ENCODE assay signal across 15 mouse cellular contexts in genomic region chr7:37358492-37358891, GRCm38 (mm10).
A peak's percentile ranks its signal among the peaks of the same experiment; 100 is the strongest.
DNase-seq lines count a peak whose midpoint lies in the region; ATAC-seq and TF ChIP-seq lines count a peak whose summit lies in the region.
"Had no signal": no experiment of that assay in that cellular context is flagged by ENCODE, and none has a peak within 500 bp of the region (broad histone marks: within the 10 kb centered on the region; RNA-seq: fewer than 3 reads in every experiment).

No protein-coding gene starts in this region.

- WGBS in intestine, postnatal 0 days = 74% methylated on average over 4 of the region's 4 CpGs
- 73% methylated on average over 4 of the region's 4 CpGs for WGBS in intestine, embryonic 15.5 days
- 66% methylated on average over 4 of the region's 4 CpGs for WGBS in neural tube, embryonic 13.5 days
- WGBS in stomach, postnatal 0 days = 75% methylated on average over 4 of the region's 4 CpGs

- H3K9me3 ChIP-seq in intestine, postnatal 0 days (ENCODE audit: control insufficient read depth) = no peaks in the 10 kb centered on the region
- no peaks in the 10 kb centered on the region for H3K9me3 ChIP-seq in intestine, embryonic 15.5 days
- no peaks in the 10 kb centered on the region for H3K9me3 ChIP-seq in neural tube, embryonic 13.5 days
- H3K9me3 ChIP-seq in stomach, postnatal 0 days (ENCODE audit: control insufficient read depth, low read length) = no peaks in the 10 kb centered on the region
- H3K9me3 ChIP-seq: heart, embryonic 12.5 days; lung, embryonic 15.5 days; midbrain, embryonic 15.5 days had no signal

- TF ChIP-seq POLR2A in brain, embryonic 14.5 days (IDR thresholded peaks at IDR 0.05; ENCODE audit: borderline replicate concordance, extremely low read depth, insufficient read depth, insufficient read length, poor library complexity, severe bottlenecking) = no peak

- H3K27ac ChIP-seq in intestine, postnatal 0 days (ENCODE audit: low read depth, low read length) = no peak overlapping the region
- no peak overlapping the region for H3K27ac ChIP-seq in intestine, embryonic 15.5 days
- peak overlapping the region; percentile 38; the same call in 1 of the 2 replicates for H3K27ac ChIP-seq in neural tube, embryonic 13.5 days (replicated peaks)
- H3K27ac ChIP-seq in stomach, postnatal 0 days (replicated peaks) = no peak overlapping the region
- H3K27ac ChIP-seq: lung, embryonic 15.5 days; midbrain, embryonic 15.5 days had no signal

- no peaks in the 10 kb centered on the region for H3K36me3 ChIP-seq in intestine, postnatal 0 days (ENCODE audit: control insufficient read depth, insufficient read depth)
- H3K36me3 ChIP-seq in intestine, embryonic 15.5 days = no peaks in the 10 kb centered on the region
- no peaks in the 10 kb centered on the region for H3K36me3 ChIP-seq in neural tube, embryonic 13.5 days
- H3K36me3 ChIP-seq in stomach, postnatal 0 days (ENCODE audit: control insufficient read depth, insufficient read depth, low read length) = no peaks in the 10 kb centered on the region
- H3K36me3 ChIP-seq: G1E; heart, embryonic 12.5 days; lung, embryonic 15.5 days; midbrain, embryonic 15.5 days had no signal

- H3K4me3 ChIP-seq in intestine, postnatal 0 days (ENCODE audit: low read depth, low read length) = no peak overlapping the region
- H3K4me3 ChIP-seq in intestine, embryonic 15.5 days (replicated peaks) = no peak overlapping the region
- H3K4me3 ChIP-seq in neural tube, embryonic 13.5 days = no peak overlapping the region
- no peak overlapping the region for H3K4me3 ChIP-seq in stomach, postnatal 0 days (ENCODE audit: low read depth, low read length)
- H3K4me3 ChIP-seq: lung, embryonic 15.5 days; midbrain, embryonic 15.5 days had no signal

- H3K4me1 ChIP-seq in intestine, postnatal 0 days (replicated peaks; ENCODE audit: control insufficient read depth, insufficient read depth, low read length) = no peaks in the 10 kb centered on the region
- peaks cover 7% of the 10 kb centered on the region for H3K4me1 ChIP-seq in intestine, embryonic 15.5 days (replicated peaks)
- H3K4me1 ChIP-seq in neural tube, embryonic 13.5 days (replicated peaks) = peaks cover 45% of the 10 kb centered on the region
- no peaks in the 10 kb centered on the region for H3K4me1 ChIP-seq in stomach, postnatal 0 days (replicated peaks; ENCODE audit: control insufficient read depth, insufficient read depth)

- H3K9ac ChIP-seq in intestine, postnatal 0 days (ENCODE audit: low read depth, low read length) = no peak overlapping the region
- no peak overlapping the region for H3K9ac ChIP-seq in intestine, embryonic 15.5 days
- H3K9ac ChIP-seq in neural tube, embryonic 13.5 days = peak overlapping the region; percentile 49; the same call in 1 of the 2 replicates
- H3K9ac ChIP-seq in stomach, postnatal 0 days (ENCODE audit: low read length) = no peak overlapping the region
- H3K9ac ChIP-seq: lung, embryonic 15.5 days; midbrain, embryonic 15.5 days had no signal

- no peak overlapping the region for H3K4me2 ChIP-seq in intestine, postnatal 0 days (replicated peaks; ENCODE audit: low read depth)
- H3K4me2 ChIP-seq in intestine, embryonic 15.5 days (replicated peaks) = no peak overlapping the region
- no peak overlapping the region for H3K4me2 ChIP-seq in neural tube, embryonic 13.5 days
- H3K4me2 ChIP-seq in stomach, postnatal 0 days (replicated peaks; ENCODE audit: low read depth) = no peak overlapping the region

- DNase-seq in neural tube, embryonic 10.5 days (ENCODE audit: extremely low spot score, low spot score) = no peak
- DNase-seq in brain, embryonic 14.5 days (ENCODE audit: low read depth) = no peak
- no peak for DNase-seq in stomach, postnatal 0 days (ENCODE audit: low spot score)
- no peak for DNase-seq in embryo, embryonic 10 days (ENCODE audit: low spot score)
- DNase-seq: adrenal gland, adult 2 months; cerebellum, postnatal 36 days; kidney, postnatal 4 days; right cerebral cortex, postnatal 25 days had no signal

- no peaks in the 10 kb centered on the region for H3K27me3 ChIP-seq in intestine, postnatal 0 days (replicated peaks; ENCODE audit: control insufficient read depth, insufficient read depth, low read length)
- no peaks in the 10 kb centered on the region for H3K27me3 ChIP-seq in intestine, embryonic 15.5 days (replicated peaks)
- peaks cover 5% of the 10 kb centered on the region; the same call in 1 of the 2 replicates for H3K27me3 ChIP-seq in neural tube, embryonic 13.5 days
- no peaks in the 10 kb centered on the region for H3K27me3 ChIP-seq in stomach, postnatal 0 days (ENCODE audit: control insufficient read depth, insufficient read depth, low read length)
- H3K27me3 ChIP-seq: heart, embryonic 12.5 days; lung, embryonic 15.5 days; midbrain, embryonic 15.5 days had no signal

- TF ChIP-seq CTCF in intestine, postnatal 0 days (IDR thresholded peaks at IDR 0.05; ENCODE audit: low read depth) = peak; percentile 47
- peak; percentile 19; the same call in 1 of the 2 replicates for TF ChIP-seq CTCF in brain, embryonic 14.5 days (IDR thresholded peaks at IDR 0.05; ENCODE audit: borderline replicate concordance, extremely low read depth, insufficient read depth, insufficient read length)
- TF ChIP-seq CTCF in stomach, postnatal 0 days (IDR thresholded peaks at IDR 0.05; ENCODE audit: low read depth) = peak; percentile 45

- ATAC-seq in intestine, postnatal 0 days = no peak
- ATAC-seq in intestine, embryonic 15.5 days = no peak
- ATAC-seq in neural tube, embryonic 13.5 days (ENCODE audit: low read depth) = no peak
- ATAC-seq in stomach, postnatal 0 days (ENCODE audit: low FRiP score, low TSS enrichment) = no peak

- TF ChIP-seq EP300 in stomach, postnatal 0 days (optimal IDR thresholded peaks at IDR 0.05) = no peak
